Mouse (Mus musculus) mouse embryonic stem cell (cell line): ENCODE data around the gene Rnf212b.

Experiments used
- in situ Hi-C, 2 experiments: fragments of 300-500 bp; cut with MboI; formaldehyde crosslinking; loops; 1 replicate in 1 of 2; 3 replicates in 1 of 2; pipeline ENCODE4 v1.14.3; 2019 to 2020; ENCODE audit warnings: low sequenced_read_pairs in 2 of 2, low pct_unique_long_range_greater_than_20kb in 1 of 2, mixed read lengths in 1 of 2; ENCODE audit not compliant: unreplicated experiment in 1 of 2

Gene Rnf212b

GRCm38 (mm10) chr14:54894296-54895151 lies 80.6 kb downstream of the Rnf212b start:
- in situ Hi-C loops, result no loop called here

GRCm38 (mm10) chr14:54897445-54897844 lies 83.5 kb downstream of the Rnf212b start:
- in situ Hi-C loops, result no loop called here

DNA sequence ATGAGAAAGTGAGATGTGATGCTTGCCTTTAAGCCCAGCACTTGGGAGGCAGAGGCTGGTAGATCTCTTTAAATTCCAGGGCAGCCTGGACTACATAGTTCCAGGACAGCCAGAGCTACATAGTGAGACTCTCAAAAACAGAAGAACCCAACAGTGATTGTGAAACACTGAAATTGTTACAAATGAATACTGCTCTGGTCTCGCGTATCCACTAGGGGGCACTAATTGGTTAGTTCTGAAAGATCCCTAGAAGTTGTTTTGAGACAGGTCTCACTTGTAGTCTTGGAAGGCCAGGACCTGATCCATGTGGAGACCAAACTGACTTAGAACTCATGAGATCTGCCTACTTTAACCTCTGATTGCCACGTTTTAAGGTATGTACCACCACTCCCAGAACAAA lies 86.4 kb downstream of the Rnf212b start:
- in situ Hi-C loops, result loop anchor here (5.0 kb wide), 2 partner anchors 112 to 117 kb away; partner anchors contain the start of gene Ngdn (in 1 of the 2)

- in situ Hi-C loops, result loop anchor here (5.0 kb wide), 2 partner anchors 109 to 114 kb away; partner anchors contain the start of gene Ngdn (in 1 of the 2)
Observed at GRCm38 (mm10) chr14:54903641-54904040, 89.7 kb downstream of the Rnf212b start.
